Mouse (Mus musculus) embryonic fibroblast, embryonic 13.5 days (primary cell): ENCODE measurements around the gene Palm3. TPM values are rescaled to one million over a fixed set of nuclear protein-coding genes. Genes with fewer than 3 reads are reported as not detected.
"Not testable (repeated sequence)": the region's sequence is repeated elsewhere in the genome, so short reads cannot be mapped to it uniquely, and the experiment has no call there.

Experiments
- H3K27ac ChIP-seq: 2 replicates; pipeline ENCODE4 v1.5.1; 2012; ENCODE audit warnings: low read length, control low read depth, inconsistent platforms; ENCODE audit not compliant: insufficient read depth
- H3K4me1 ChIP-seq: 2 replicates; pipeline ENCODE4 v1.6.1; 2011; ENCODE audit warnings: low read length; ENCODE audit not compliant: control insufficient read depth, insufficient read depth
- H3K4me3 ChIP-seq: 2 replicates; pipeline ENCODE4 v1.5.1; 2011; ENCODE audit warnings: mild to moderate bottlenecking, control low read depth, low read length; ENCODE audit not compliant: insufficient read depth
- CTCF ChIP-seq: IDR thresholded peaks from 2 replicates; pipeline ENCODE4 v1.5.1; 2011; ENCODE audit warnings: mild to moderate bottlenecking, control low read depth, low read length, moderate library complexity, borderline replicate concordance; ENCODE audit not compliant: insufficient read depth
- POLR2A ChIP-seq: IDR thresholded peaks from 2 replicates; pipeline ENCODE4 v1.6.1; 2011; ENCODE audit warnings: low read depth, mild to moderate bottlenecking, control low read depth, low read length, moderate library complexity
- polyA plus RNA-seq: library from polyadenylated mRNA; stranded (reverse); fragments of >200 nt; gene quantifications from 2 replicates; pipeline ENCODE4 v1.2.4, GENCODE M21; 2011; ENCODE audit warnings: low read depth; ENCODE audit not compliant: missing spikeins, insufficient read length

Gene Palm3
- polyA plus RNA-seq, 1 experiment, result 0.91 TPM

DNA sequence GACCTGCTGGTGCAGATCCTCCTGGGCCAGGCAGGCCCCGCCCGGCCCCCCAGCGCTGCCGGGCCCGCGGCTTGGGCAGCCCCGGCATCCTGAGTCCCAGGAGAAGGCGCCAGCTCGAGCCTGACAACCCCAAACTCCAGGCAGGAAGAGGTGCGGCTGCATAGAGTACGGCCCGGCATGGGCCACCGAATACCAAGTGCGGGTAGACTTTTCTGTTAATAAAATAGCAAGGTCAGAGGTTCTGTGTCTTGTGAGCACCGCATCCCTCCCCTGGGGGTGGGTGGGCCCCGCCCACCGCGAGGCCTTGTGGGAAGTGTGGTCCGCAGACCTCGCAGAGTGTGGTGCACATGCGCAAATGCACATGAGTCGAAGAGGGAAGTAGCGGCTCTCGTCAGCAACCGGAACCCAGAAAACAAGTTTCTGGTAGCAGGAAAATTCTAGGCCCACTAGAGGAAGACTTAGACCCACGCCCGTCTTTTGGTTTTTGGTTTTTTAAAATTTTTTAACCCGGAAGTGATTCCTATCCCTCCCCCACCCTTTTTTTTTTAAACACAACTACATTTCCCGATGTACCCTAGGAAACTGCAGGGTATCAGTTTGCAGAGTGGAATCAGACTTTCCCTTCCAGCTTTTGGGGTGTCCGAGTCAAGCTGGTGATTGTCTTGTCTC, 16.6 kb upstream of the Palm3 start:
- peak overlapping the region; percentile 90 for H3K27ac ChIP-seq
- peaks cover 6% of the 10 kb centered on the region; the same call in 1 of the 2 replicates for H3K4me1 ChIP-seq
- peak overlapping the region; percentile 62 for H3K4me3 ChIP-seq
- TF ChIP-seq CTCF (no peak), POLR2A (peak; percentile 65)

DNA sequence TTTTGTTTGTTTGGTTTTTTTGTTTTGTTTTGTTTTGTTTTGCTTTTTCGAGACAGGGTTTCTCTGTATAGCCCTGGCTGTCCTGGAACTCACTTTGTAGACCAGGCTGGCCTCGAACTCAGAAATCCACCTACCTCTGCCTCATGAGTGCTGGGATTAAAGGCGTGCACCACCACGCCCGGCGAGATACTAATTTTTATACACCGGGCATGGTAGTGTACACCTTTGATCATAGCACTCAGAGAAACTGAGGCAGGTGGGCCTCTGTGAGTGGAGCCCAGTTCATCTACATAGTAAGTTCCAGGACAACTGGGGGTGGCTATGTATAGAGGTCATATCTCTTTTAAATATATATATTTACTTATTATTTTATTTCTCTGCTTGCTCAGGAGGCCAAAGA, 15.8 kb upstream of the Palm3 start:
- not testable (repeated sequence) for H3K27ac ChIP-seq

DNA sequence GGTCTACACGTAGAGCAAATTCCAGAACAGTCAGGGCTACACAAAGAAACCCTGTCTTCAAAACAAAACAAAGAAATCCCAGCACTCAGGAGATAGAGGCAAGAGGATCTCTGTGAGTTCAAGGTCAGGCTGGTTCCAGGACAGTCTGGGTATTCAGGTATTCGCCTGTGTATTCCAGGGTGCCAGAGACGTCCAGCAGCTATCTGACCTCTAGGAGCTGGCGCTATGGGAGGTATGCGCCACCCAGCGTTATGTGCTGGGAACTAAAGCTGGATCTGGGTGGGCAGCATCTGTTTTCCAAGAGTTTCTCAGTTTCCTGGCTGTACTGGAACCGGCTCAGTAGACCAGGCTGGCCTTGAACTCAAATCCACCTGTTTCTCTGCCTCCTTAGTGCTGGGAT, 12.9 kb upstream of the Palm3 start:
- TF ChIP-seq CTCF, result peak; percentile 39; the same call in 1 of the 2 replicates
- no peak for TF ChIP-seq POLR2A
- Histone ChIP-seq H3K27ac (no peak overlapping the region), H3K4me3 (no peak overlapping the region), H3K4me1 (peaks cover 5% of the 10 kb centered on the region; the same call in 1 of the 2 replicates)

More for the DNA sequence above, 15.8 kb upstream of the Palm3 start:
- H3K4me3 ChIP-seq, H3K4me1 ChIP-seq: not testable (repeated sequence)

DNA sequence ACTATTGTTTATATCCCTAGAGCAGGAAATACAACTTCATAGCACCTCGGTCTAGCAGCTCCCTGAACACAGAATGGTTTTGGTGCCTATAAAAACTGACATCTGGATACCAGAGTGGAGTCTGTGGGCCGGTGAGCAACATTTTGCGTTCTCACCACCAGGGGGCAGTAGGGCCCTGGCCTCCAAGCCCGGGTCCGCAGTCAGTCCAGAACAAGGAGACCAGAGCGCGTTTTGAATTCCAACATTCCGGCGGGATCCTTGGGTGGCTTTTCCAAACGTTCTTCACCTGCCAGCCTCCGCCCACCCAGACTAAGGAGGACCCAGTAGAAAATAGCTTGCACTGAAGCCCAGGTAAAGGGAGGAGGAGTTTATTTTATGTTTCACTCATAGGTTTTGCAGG, 11.4 kb upstream of the Palm3 start:
- Histone ChIP-seq H3K4me3 (no peak overlapping the region), H3K4me1 (peaks cover 3% of the 10 kb centered on the region; the same call in 1 of the 2 replicates), H3K27ac (no peak overlapping the region)
- TF ChIP-seq POLR2A (no peak), CTCF (peak; percentile 87)

DNA sequence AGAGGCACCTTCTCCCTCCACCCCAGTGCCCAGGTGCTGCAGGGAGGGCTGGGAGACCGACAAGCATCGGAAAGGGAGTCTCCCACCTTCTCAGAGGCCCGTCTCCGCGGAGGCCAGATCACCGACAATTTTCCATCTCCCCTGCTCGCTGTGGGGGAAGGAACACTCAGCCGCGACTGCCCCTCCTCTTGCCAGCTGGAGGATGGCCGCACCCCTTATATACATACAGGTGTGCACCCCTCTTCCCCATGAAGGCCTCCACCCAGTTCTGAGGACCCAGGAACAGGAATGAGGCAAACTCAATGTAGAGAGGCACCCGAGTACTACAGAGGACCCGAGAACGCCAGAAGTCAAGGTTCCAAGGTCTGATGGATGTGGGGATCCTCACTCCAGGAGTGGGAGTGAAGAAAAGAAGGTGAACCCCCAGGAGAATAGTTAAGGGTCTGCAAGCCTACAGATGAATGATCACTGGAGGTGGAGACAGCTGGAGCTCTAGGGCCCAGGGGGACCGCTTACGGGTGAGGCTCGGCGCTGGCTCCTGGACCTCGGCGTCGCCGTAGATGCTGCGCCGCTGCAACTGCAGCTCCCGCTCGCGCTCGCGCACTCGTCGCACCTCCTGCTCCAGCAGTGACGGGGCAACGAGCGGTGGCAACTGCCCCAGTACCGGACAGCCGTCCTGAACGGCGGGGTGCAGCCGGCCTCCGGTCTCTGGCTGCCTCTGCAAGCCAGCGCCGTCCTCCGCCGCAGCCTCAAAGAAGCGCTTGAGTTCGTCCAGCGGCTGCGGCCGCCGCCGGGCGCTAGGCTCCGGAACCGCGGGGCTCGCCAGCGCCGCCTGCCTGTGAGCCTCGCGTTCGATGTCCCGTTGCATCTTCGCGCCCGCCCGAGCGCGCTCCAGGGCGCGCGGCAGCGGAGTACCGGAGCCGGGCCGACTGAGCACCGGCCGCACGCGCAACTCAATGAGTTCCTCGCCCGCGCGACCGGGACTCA, 10.4 kb upstream of the Palm3 start:
- TF ChIP-seq CTCF (peak; percentile 55), POLR2A (no peak)
- Histone ChIP-seq H3K4me3 (peak overlapping the region; percentile 41), H3K4me1 (no peaks in the 10 kb centered on the region), H3K27ac (no peak overlapping the region)

DNA sequence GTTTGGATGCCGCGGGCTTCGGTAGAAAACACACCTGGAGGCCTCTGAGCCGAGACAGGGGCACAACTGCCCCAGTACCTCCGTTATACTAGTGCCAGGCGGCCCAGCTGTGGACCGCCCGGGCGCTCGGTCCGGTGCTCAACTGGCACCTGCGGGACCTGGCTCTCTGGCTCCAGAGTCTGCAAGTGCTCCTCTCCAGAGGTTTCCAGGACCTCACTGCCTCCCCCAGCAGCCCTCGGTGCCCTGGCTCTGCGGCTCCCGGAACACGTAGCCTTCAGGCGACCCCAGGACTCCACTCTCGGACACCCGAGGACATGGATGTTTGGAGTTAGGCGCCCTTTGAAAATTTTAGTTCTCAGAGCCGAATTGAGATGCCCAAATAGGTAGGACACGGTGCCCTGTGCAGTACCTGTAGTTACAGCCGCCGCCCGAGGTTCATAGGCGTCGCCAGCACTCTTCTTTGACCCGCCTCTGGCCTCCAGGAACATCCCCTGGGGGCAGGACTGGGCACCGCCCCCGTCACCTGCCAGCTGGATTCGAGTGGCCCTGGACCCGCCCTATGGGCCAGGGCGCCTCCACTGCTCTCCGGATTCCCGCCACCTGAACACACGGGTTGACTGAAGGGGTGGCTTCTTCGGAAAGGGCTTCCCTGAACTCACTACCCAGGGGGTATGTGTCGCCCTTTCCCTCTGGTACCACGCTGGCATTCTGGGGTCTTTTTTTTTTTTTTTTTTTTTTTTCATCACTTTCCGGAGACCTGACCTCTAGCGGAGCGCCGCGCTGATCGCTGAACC, 9.4 kb upstream of the Palm3 start, which contains the start of gene 2210011C24Rik:
Gene 2210011C24Rik, minus strand, starts transcription at position 467 of the 794 bp plus-strand sequence.
- Histone ChIP-seq H3K4me3 (peak within 1 kb of the TSS; percentile 41), H3K27ac (no peak within 1 kb of the TSS), H3K4me1 (no peaks in the 10 kb centered on the region)
- no peak for TF ChIP-seq POLR2A
- TF ChIP-seq CTCF, result no peak

DNA sequence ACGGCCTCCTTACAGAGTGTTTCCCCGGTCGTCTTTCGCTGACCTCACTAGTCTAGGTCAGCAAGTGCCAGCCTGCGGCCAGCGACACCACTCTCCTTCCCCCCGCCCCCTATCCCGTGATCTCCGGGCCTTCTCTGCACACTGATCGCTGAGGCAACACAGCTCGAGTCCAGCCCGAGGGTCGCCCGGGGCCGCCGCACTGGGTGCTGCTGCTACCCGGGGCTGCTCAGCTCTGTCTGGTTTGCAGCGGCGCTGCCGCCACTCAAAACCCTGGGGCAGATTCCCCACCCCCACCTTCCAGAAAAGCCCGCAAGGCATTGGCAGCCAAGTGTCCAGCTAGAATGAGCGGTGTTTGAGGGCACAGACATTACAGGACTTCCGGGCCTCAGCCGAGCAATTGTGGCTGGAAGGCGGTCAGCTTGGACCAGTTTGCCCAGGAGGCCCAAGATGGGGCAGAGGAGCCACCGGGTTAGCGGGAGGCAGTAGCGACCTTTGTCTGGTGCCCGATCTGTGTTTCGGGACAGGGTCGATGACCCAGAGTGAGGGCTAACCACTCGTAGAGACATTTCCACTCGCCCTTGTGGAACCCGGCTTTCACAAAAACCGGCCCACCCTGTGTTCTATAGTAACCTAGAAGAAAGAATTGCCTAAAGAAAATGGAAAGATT, 8.6 kb upstream of the Palm3 start:
- Histone ChIP-seq H3K4me3 (no peak overlapping the region), H3K4me1 (no peaks in the 10 kb centered on the region), H3K27ac (no peak overlapping the region)
- no peak for TF ChIP-seq POLR2A
- no peak for TF ChIP-seq CTCF

DNA sequence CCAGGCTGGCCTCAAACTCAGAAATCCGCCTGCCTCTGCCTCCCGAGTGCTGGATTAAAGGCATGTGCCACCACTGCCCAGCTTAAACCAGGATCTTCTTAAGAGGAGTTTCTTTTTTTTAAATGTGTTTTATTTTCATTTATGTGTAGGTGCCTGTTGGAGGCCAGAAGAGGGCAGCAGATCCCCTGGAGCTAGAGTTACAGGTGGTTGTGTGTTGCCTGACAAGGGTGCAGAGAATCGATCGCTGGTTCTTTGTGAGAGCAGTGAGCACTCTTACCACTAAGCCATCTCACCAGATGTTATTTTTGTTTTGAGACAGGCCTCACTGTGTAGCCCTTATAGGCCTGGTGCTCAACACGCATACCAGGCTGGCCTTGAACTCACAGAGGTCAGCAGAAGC, 5.4 kb upstream of the Palm3 start:
- Histone ChIP-seq H3K4me1 (no peaks in the 10 kb centered on the region), H3K27ac (no peak overlapping the region), H3K4me3 (no peak overlapping the region)
- no peak for TF ChIP-seq CTCF
- TF ChIP-seq POLR2A, result no peak

DNA sequence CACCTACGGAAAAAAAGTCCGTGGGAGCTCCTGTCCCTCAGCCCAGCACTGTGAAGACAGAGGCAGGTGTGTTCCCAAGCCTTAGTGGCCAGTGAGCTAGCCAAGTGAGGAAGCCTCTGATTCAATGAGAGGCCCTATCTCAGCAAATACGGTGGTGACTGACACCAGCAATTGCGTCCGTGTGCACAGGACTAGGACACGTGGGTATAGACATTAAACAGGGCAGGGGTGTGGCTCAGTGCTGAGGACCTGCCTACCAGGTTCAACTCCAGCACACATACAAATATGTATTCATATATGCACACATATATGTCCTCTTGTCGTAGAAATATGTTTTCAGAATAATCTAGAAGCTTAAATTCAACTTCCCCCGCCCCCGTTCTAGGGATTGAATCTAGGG, 1.5 kb upstream of the Palm3 start:
- H3K4me3 ChIP-seq, result no peak overlapping the region
- no peak overlapping the region for H3K27ac ChIP-seq
- no peak for TF ChIP-seq CTCF
- TF ChIP-seq POLR2A, result no peak

DNA sequence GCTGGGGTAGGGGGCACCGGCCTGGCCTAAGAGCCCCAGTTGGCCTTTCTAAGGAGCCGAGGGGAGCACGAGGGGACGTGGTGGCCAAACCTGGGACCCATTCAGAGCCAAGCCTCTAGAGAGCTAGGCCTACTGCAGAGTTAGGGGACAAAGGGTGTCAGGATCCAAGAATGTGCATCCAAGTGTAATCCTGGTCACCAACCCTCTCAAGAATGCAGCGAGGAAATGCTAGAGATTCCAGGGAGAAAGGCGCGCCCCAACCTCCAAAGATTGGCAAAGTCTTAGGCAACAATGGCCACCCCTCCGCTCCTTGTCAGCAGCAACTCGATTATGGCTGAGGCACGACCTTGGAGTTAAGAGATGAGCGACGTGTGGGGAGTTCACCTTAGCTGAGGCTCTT, 298 bp downstream of the Palm3 start:
- H3K4me1 ChIP-seq, result peaks cover 17% of the 10 kb centered on the region
- no peak overlapping the region for H3K27ac ChIP-seq
- H3K4me3 ChIP-seq, result no peak overlapping the region
- TF ChIP-seq CTCF (no peak), POLR2A (no peak)

More for the DNA sequence above, 1.5 kb upstream of the Palm3 start:
- H3K4me1 ChIP-seq, result peaks cover 17% of the 10 kb centered on the region
